Mouse (Mus musculus): Measurements from ENCODE around the gene Bnip2. TPM values are rescaled to one million over a fixed set of nuclear protein-coding genes. Genes with fewer than 3 reads are reported as not detected.
A peak's percentile ranks its signal among the peaks of the same experiment; 100 is the strongest.

The Bnip2 gene
- total RNA-seq, 2 experiments from 2014 or later = 105 to 107 TPM

DNA sequence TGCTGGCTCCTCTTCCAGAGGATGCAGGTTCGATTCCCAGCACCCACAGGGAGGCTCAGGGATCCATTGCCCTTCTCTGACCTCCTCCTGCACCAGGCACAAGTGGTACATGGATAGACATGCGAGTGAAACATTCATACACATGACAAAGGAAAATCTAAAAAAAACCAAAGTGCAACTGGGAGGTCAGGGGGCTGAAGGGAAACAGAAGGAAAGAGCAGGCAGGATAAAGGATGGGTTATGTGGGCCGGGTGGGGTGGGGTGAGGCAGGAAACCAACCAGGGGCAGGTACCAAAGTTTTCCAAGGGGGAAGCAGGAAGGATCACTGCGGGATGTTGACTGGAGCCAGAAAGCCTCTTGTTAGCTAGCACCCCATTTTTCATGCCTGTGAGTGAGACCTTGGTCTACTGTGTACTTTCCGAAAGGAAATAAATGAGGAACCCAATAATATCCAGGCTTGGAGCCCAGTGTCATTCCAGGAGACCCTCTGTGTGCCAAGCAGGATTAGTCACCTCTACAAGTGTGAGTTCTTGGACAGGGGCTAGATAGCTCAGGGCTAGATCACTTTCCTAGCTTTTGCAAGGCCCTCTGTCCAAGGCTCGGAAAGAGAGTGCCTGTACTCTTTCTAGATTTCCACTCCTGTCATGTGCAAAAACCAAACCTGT lies 59.6 kb downstream of the Bnip2 start:
- peak; percentile 53 for DNase-seq

DNA sequence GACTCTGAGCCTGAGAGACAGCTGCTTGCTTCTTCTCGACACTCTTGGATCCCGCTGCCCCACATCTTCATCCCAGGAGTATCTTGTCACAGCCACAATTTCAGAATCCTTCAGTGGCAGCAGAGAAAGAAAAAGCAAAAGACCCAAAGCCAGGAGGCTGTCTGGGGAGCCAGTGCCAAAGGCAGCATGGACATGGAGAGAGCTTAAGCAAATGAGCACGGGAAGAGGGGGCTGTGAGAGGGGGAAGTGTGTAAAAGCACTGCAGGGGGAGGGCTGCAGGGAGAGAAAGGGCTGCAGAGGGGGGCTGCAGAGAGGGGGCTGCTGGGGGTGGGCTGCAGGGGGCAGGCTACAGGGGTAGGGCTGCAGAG lies 60.1 kb downstream of the Bnip2 start:
- DNase-seq = no peak

DNA sequence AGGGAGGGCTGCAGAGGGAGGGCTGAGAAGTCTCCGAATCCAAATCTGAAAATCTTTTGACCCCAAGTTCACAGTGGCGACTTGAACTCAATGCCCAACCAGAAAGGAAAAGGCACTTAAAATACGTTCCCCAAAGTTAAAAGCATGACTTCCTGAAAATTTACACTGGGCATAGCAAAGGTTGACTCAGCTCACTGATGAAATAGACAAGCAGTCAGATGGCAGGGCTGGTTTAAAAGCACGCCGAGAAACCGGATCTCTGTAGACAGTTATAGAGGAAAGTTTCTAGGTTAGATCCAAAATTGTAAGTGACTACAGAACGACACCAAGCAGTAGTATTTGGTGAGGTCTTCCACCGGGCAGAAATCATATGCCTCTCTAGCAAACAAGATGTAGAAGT lies 60.6 kb downstream of the Bnip2 start:
- no peak for DNase-seq

DNA sequence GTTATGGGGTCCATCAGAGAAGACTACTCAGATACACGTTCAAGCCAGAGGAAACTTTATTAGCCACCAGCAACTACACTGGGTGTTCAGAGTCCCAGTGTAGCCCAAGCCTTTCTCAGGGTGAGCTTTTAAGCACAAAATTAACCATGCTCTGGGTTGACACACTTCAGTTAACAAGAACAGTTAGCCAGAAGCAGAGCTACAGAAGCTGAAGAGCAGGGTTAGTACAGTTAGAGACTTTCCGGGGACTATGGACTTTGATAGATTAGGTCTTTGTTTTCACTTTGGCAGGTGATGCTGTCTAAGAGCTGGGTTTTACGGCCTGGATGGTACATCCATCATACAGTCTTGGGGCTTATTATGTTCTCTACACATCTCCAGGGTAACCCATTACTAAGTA lies 63.5 kb downstream of the Bnip2 start:
- DNase-seq = no peak

DNA sequence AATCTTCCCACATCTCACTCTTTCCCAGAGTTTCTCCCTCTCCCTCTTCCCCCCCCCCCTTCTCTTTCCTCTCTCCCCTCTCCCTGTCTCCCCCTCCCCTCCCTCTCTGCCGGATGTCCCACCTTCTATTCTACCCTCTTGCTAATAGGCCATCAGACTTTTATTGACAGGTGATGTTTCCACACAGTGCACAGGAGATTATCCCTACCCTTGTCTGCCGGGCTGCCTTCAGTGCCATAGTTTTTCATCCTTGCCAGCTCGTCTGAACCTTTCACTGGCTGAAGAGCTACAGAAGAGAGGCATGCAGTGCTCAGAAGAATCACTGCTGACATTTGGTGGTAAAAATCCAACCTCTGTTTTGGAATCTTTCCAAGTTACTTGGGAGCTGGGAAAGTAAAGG lies 64.1 kb downstream of the Bnip2 start:
- DNase-seq = no peak

Other genes starting within 250 kb of the Bnip2 start
- gene Foxb1, start 228.5 kb upstream of the Bnip2 start, total RNA-seq (2021) = not detected
- 10 to 100 TPM; 88.0 to 93.6 TPM for gene Gtf2a2, start 23.1 kb downstream of the Bnip2 start, total RNA-seq (2021)
- gene Gcnt3, start 48.6 kb downstream of the Bnip2 start, total RNA-seq (2021) = not detected
- gene Fam81a, start 153.1 kb downstream of the Bnip2 start, total RNA-seq (2021) = 10 to 100 TPM; 25.4 to 28.1 TPM
- 10 to 100 TPM; 23.6 to 27.6 TPM for gene Myo1e, start 217.9 kb downstream of the Bnip2 start, total RNA-seq (2021)

Data from heart, postnatal 4 days (tissue).